In the genomic region with DNA sequence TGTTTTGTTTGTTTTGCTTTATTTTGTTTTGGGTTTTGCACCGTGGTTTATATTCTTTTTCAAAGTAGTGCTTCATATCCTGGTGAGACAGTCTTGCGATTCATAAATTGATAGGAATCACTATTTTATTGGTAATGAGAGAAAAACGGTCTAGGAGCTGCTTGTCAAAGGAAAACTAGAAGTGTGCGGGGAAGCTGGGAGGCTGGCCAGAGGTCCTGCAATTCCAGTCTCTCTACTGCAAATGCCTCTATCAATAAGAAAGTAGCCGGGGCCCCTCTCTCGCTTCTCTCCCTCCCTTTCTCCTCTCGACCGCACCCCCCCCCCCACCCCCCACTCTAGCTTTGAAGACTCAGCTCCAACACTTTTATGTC, we compare ENCODE assay signal across 8 mouse cellular contexts. TPM values are rescaled to one million over a fixed set of nuclear protein-coding genes. Genes with fewer than 3 reads are reported as not detected.
DNase-seq lines count a peak whose midpoint lies in the region; ATAC-seq and TF ChIP-seq lines count a peak whose summit lies in the region.

No protein-coding gene starts in this region.

- no peak for TF ChIP-seq POLR2A in bone marrow, adult 2 months (IDR thresholded peaks at IDR 0.05; ENCODE audit: borderline replicate concordance, control insufficient read depth, low read depth, low read length)
- no peak for TF ChIP-seq POLR2A in small intestine, adult 2 months (IDR thresholded peaks at IDR 0.05; ENCODE audit: low read depth, low read length)

- 3% methylated on average over 7 of the region's 8 CpGs for WGBS in kidney, embryonic 14.5 days
- 2% methylated on average over 8 of the region's 8 CpGs for WGBS in bone marrow, adult 2 months
- WGBS in forebrain, embryonic 13.5 days = 2% methylated on average over 7 of the region's 8 CpGs
- 4% methylated on average over 7 of the region's 8 CpGs for WGBS in limb, embryonic 15.5 days
- 4% methylated on average over 7 of the region's 8 CpGs for WGBS in small intestine, adult 2 months

- no peaks in the 10 kb centered on the region for H3K27me3 ChIP-seq in kidney, embryonic 14.5 days (ENCODE audit: control insufficient read depth, insufficient read depth, low read length)
- no peaks in the 10 kb centered on the region for H3K27me3 ChIP-seq in forebrain, embryonic 13.5 days
- no peaks in the 10 kb centered on the region for H3K27me3 ChIP-seq in limb, embryonic 15.5 days
- H3K27me3 ChIP-seq in small intestine, adult 2 months (ENCODE audit: control insufficient read depth, insufficient read depth, low read length) = no peaks in the 10 kb centered on the region

- H3K4me1 ChIP-seq in kidney, embryonic 14.5 days (ENCODE audit: control insufficient read depth, insufficient read depth, low read length) = 0 out of 2 replicates have a peak, but pooled peaks cover 3% of the 10 kb centered on the region
- H3K4me1 ChIP-seq in bone marrow, adult 2 months (ENCODE audit: control insufficient read depth, insufficient read depth, low read length) = no peaks in the 10 kb centered on the region
- peaks cover 16% of the 10 kb centered on the region for H3K4me1 ChIP-seq in forebrain, embryonic 13.5 days
- peaks cover 9% of the 10 kb centered on the region; the same call in 1 of the 2 replicates for H3K4me1 ChIP-seq in limb, embryonic 15.5 days
- peaks cover 5% of the 10 kb centered on the region; the same call in 1 of the 2 replicates for H3K4me1 ChIP-seq in small intestine, adult 2 months (ENCODE audit: control insufficient read depth, insufficient read depth, insufficient read length, low read length)

- no peak for TF ChIP-seq CTCF in bone marrow, adult 2 months (IDR thresholded peaks at IDR 0.05; ENCODE audit: control insufficient read depth, insufficient read depth, low read length)
- TF ChIP-seq CTCF in small intestine, adult 2 months (IDR thresholded peaks at IDR 0.05; ENCODE audit: extremely low read depth, insufficient read length, insufficient replicate concordance, low read depth, low read length) = no peak

- no peaks in the 10 kb centered on the region for H3K9me3 ChIP-seq in kidney, embryonic 14.5 days (ENCODE audit: control insufficient read depth, low read length)
- no peaks in the 10 kb centered on the region for H3K9me3 ChIP-seq in forebrain, embryonic 13.5 days (replicated peaks)
- no peaks in the 10 kb centered on the region for H3K9me3 ChIP-seq in limb, embryonic 15.5 days

- ATAC-seq in kidney, embryonic 14.5 days (ENCODE audit: low FRiP score, low TSS enrichment) = peak; percentile 61
- peak; percentile 54; the same call in 1 of the 2 replicates for ATAC-seq in forebrain, embryonic 13.5 days
- ATAC-seq in limb, embryonic 15.5 days (ENCODE audit: insufficient number of reproducible peaks, low FRiP score, low TSS enrichment, low read depth) = peak; percentile 20; the same call in 1 of the 2 replicates

- no peaks in the 10 kb centered on the region for H3K36me3 ChIP-seq in kidney, embryonic 14.5 days (ENCODE audit: control insufficient read depth, insufficient read depth, low read length)
- no peaks in the 10 kb centered on the region for H3K36me3 ChIP-seq in forebrain, embryonic 13.5 days (ENCODE audit: poor library complexity, severe bottlenecking)
- no peaks in the 10 kb centered on the region for H3K36me3 ChIP-seq in limb, embryonic 15.5 days
- no peaks in the 10 kb centered on the region for H3K36me3 ChIP-seq in small intestine, adult 2 months (ENCODE audit: control insufficient read depth, insufficient read depth, low read length)

- peak overlapping the region; percentile 87 for H3K4me3 ChIP-seq in kidney, embryonic 14.5 days (ENCODE audit: low read length)
- peak overlapping the region; percentile 67 for H3K4me3 ChIP-seq in bone marrow, adult 2 months (replicated peaks; ENCODE audit: control insufficient read depth, low read depth, low read length)
- peak overlapping the region; percentile 78 for H3K4me3 ChIP-seq in forebrain, embryonic 13.5 days
- H3K4me3 ChIP-seq in limb, embryonic 15.5 days = peak overlapping the region; percentile 88
- peak overlapping the region; percentile 87 for H3K4me3 ChIP-seq in small intestine, adult 2 months (ENCODE audit: low read depth, low read length)

- H3K4me2 ChIP-seq in kidney, embryonic 14.5 days (replicated peaks; ENCODE audit: low read depth, low read length) = peak overlapping the region; percentile 61
- peak overlapping the region; percentile 66 for H3K4me2 ChIP-seq in forebrain, embryonic 13.5 days
- peak overlapping the region; percentile 73 for H3K4me2 ChIP-seq in limb, embryonic 15.5 days

- peak overlapping the region; percentile 98 for H3K27ac ChIP-seq in kidney, embryonic 14.5 days (ENCODE audit: low read depth, low read length)
- H3K27ac ChIP-seq in bone marrow, adult 2 months (ENCODE audit: control insufficient read depth, insufficient read depth, low read depth, low read length, poor library complexity) = peak overlapping the region; percentile 99; the same call in 1 of the 2 replicates
- H3K27ac ChIP-seq in forebrain, embryonic 13.5 days = peak overlapping the region; percentile 99
- peak overlapping the region; percentile 99 for H3K27ac ChIP-seq in limb, embryonic 15.5 days
- no peak overlapping the region for H3K27ac ChIP-seq in small intestine, adult 2 months (ENCODE audit: insufficient read depth, low read depth, low read length)

- DNase-seq in kidney, postnatal 14 days = no peak
- DNase-seq in cerebellum, adult 8-10 months = no peak
- no peak for DNase-seq in frontal cortex, postnatal 10 days (ENCODE audit: low spot score in 2 of 2)

- peak overlapping the region; percentile 89; the same call in 1 of the 2 replicates for H3K9ac ChIP-seq in kidney, embryonic 14.5 days (ENCODE audit: low read depth, low read length)
- H3K9ac ChIP-seq in forebrain, embryonic 13.5 days = peak overlapping the region; percentile 58
- H3K9ac ChIP-seq in limb, embryonic 15.5 days = no peak overlapping the region

RNA-seq across cellular contexts. Expression of a gene that starts 0.8 kb away (rescaled TPM):
- 29.9 and 30.1 TPM in 2 replicates for polyA plus RNA-seq in kidney, embryonic 14.5 days (2014; fragmentation: Nextera tagmentation; extraction: Ambion mirVana)
- 2.1 and 4.7 TPM in 2 replicates for polyA plus RNA-seq in bone marrow, adult 2 months (2011; ENCODE audit: insufficient read depth, insufficient read length, low replicate concordance, missing spikeins)
- polyA plus RNA-seq in forebrain, embryonic 13.5 days (2015; fragmentation: Nextera tagmentation; extraction: Ambion mirVana) = 40.4 and 47.1 TPM in 2 replicates
- polyA plus RNA-seq in limb, embryonic 15.5 days (2015; fragmentation: Nextera tagmentation; extraction: Ambion mirVana) = 28.6 and 31.1 TPM in 2 replicates
- polyA plus RNA-seq in small intestine, adult 2 months (2012; rRNA removed) = 0.44 and 0.55 TPM in 2 replicates
